Mouse (Mus musculus): ENCODE results near the gene Zfp819. TPM values are rescaled to one million over a fixed set of nuclear protein-coding genes. Genes with fewer than 3 reads are reported as not detected.
A peak's percentile ranks its signal among the peaks of the same experiment; 100 is the strongest.

The Zfp819 gene
- 0.34 and 0.37 TPM in 2 replicates for polyA plus RNA-seq (2016; fragmentation: Nextera tagmentation; extraction: Ambion mirVana)

DNA sequence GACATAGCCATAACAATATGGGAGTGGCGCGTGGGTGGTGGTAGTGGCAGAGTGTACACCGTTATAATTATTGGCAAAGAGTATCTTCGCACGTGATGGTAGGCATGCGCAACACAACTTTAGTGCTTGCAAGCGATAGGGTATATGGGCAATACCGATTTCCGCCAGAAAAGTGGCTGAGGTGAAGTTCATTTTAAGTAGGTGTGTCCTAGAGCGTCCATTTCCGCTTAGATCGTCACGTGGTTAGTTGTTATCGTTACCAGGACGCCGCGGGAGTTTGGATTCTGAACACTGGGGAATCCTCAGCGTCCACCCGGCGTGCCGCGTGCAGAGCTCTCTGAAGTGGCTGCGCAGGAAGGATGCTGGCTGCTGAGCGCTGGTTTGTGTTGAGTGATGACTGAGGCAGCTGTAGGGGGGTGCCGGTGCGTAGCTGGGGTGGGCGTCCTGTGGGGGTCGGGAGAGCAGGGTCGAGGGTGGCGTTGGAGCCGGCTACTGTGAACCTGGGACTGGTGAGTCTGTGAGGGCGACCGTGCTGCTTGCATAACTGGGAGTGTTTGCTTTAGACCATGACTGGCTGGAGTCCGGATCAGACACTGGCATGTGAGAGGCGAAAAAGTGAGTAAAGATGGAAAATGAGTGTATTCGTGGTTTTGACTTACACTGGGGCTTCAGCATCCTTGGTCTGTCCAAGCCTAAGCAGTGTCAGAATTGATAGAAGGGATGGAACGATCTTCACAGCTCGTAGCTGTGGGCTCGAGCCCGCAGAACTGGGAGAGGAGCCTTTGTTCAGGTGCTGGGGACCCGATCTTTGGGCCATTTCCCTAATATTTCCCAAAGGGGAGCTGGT, at the start of gene Zfp819:
Gene Zfp819, plus strand, starts transcription at position 274 of the 847 bp plus-strand sequence.
- Histone ChIP-seq H3K9ac (peak within 1 kb of the TSS; percentile 53; the same call in 1 of the 2 replicates), H3K4me3 (peak within 1 kb of the TSS; percentile 42), H3K4me1 (0 out of 2 replicates have a peak, but pooled peaks cover 5% of the 10 kb centered on the region), H3K27me3 (peaks cover 6% of the 10 kb centered on the region; the same call in 1 of the 2 replicates), H3K36me3 (no peaks in the 10 kb centered on the region), H3K27ac (no peak within 1 kb of the TSS), H3K9me3 (replicated peaks) (no peaks in the 10 kb centered on the region), H3K4me2 (replicated peaks) (peak within 1 kb of the TSS; percentile 87)
- ATAC-seq (ENCODE audit: low FRiP score): peak; percentile 84
- 16% methylated on average over 41 of the region's 41 CpGs for WGBS

DNA sequence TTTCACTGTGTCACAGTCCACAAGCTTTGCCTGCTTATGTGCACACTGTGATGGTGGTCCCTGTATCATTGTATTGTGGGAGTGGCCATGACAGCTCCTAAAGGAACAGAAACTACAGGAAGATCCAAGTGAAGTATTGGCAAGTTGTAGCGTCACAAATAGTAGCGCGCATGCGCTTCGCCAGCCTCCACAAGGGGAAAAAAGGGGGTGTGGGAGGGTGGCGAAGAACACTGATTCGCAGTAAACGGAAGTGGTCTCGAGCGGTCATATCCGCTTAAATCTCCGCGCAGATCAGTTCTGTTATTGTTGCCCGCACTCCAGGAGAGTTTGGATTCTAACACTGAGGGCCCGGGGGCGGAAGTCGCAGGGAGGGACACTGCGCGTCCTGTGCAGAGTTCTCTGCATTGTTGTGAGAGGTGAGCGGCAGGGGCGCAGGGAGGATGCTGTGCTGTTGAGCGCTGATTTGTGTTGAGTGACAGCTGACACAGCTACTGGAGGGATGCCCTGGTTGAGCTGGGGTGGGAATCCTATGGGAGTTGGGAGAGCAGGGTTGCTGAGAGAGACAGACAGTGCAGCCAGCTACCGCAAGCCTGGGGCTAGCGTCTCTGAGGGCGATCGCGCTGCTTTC, 44.8 kb upstream of the Zfp819 start, which contains the start of gene Zfp658:
Gene Zfp658, plus strand, starts transcription at position 251 of the 628 bp plus-strand sequence.
- Histone ChIP-seq H3K9me3 (replicated peaks) (no peaks in the 10 kb centered on the region), H3K9ac (peak within 1 kb of the TSS; percentile 81), H3K27ac (peak within 1 kb of the TSS; percentile 89), H3K4me1 (peaks cover 18% of the 10 kb centered on the region), H3K36me3 (peaks cover 22% of the 10 kb centered on the region), H3K27me3 (no peaks in the 10 kb centered on the region), H3K4me2 (replicated peaks) (peak within 1 kb of the TSS; percentile 64), H3K4me3 (peak within 1 kb of the TSS; percentile 66)
- ATAC-seq (ENCODE audit: low FRiP score): peak; percentile 92
- WGBS: under 1% methylated on average over 27 of the region's 27 CpGs

DNA sequence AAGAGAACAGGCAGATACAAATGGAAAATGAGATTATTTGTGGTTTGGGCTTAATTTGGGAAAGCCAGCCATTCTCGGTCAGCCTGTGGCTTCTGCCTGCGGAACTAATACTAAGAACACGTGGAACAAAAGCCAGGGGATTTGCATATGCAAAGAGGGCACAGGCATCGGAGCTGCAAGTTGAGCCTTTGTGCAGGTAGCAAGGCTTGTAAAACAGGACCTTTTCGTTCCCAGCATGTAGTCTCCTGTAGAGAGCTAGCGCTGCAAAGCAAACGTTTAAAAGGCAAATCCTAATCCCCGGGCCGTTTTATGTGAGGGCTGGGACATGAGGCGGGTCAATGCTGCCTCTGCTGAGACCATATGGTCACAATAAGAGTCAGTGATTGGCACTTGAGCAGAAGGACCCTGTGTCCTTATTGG, 44.3 kb upstream of the Zfp819 start:
- Histone ChIP-seq H3K27me3 (no peaks in the 10 kb centered on the region), H3K4me3 (peak overlapping the region; percentile 66), H3K4me2 (replicated peaks) (peak overlapping the region; percentile 64), H3K27ac (peak overlapping the region; percentile 89), H3K36me3 (peaks cover 27% of the 10 kb centered on the region), H3K9ac (peak overlapping the region; percentile 81), H3K4me1 (peaks cover 18% of the 10 kb centered on the region), H3K9me3 (replicated peaks) (no peaks in the 10 kb centered on the region)
- peak; percentile 45; the same call in 1 of the 2 replicates for ATAC-seq (ENCODE audit: low FRiP score)
- WGBS: under 1% methylated on average over 10 of the region's 10 CpGs

DNA sequence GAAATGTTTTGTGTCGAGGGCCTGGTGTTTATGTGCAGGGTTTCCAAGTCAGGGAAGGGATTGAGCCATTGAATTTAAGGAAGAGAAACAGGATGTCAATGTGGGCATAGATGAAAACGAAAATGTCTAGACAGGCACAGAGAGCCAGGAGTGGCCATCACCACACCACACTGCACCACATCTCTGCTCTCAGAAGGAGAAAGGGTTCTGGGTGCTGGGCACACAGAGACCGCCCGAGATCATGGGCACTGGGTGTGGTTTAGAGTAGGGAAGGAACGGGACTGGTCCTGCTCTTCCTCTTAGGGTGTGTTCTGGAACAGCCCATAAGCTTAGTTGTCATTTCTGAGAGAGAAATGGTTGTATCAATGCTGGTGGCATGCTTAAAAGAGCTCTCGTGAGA, 43.7 kb upstream of the Zfp819 start:
- Histone ChIP-seq H3K9ac (peak overlapping the region; percentile 81), H3K9me3 (replicated peaks) (no peaks in the 10 kb centered on the region), H3K27ac (no peak overlapping the region), H3K27me3 (no peaks in the 10 kb centered on the region), H3K4me2 (replicated peaks) (peak overlapping the region; percentile 64), H3K4me1 (peaks cover 18% of the 10 kb centered on the region), H3K36me3 (peaks cover 33% of the 10 kb centered on the region), H3K4me3 (peak overlapping the region; percentile 66)
- no peak for ATAC-seq (ENCODE audit: low FRiP score)
- WGBS: 65% methylated on average over 6 of the region's 6 CpGs

DNA sequence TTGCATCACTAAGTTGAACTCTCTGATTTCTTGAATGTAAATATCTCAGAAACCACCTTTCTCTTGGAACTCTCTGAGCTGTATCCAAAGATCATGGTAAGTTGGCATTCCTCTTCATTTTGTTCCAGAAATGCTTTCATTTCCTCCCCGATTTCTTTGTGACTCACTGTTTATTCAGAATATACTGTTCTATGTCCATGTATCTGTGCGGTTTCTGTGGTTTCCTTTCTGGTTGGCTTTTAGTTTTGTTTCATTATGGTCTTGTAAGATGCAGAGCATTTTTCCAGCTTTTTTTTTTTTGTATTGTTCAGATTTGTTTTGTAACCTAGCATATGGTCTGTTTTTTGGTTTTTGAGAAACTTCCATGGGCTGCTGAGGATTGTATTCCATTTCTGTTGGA, 35.8 kb upstream of the Zfp819 start:
- Histone ChIP-seq H3K9me3 (replicated peaks) (no peaks in the 10 kb centered on the region), H3K27ac (no peak overlapping the region), H3K36me3 (peaks cover 79% of the 10 kb centered on the region), H3K4me3 (no peak overlapping the region), H3K4me1 (no peaks in the 10 kb centered on the region), H3K9ac (no peak overlapping the region), H3K4me2 (replicated peaks) (no peak overlapping the region), H3K27me3 (no peaks in the 10 kb centered on the region)
- no peak for ATAC-seq (ENCODE audit: low FRiP score)
- WGBS: 91% methylated on average over 2 of the region's 2 CpGs

DNA sequence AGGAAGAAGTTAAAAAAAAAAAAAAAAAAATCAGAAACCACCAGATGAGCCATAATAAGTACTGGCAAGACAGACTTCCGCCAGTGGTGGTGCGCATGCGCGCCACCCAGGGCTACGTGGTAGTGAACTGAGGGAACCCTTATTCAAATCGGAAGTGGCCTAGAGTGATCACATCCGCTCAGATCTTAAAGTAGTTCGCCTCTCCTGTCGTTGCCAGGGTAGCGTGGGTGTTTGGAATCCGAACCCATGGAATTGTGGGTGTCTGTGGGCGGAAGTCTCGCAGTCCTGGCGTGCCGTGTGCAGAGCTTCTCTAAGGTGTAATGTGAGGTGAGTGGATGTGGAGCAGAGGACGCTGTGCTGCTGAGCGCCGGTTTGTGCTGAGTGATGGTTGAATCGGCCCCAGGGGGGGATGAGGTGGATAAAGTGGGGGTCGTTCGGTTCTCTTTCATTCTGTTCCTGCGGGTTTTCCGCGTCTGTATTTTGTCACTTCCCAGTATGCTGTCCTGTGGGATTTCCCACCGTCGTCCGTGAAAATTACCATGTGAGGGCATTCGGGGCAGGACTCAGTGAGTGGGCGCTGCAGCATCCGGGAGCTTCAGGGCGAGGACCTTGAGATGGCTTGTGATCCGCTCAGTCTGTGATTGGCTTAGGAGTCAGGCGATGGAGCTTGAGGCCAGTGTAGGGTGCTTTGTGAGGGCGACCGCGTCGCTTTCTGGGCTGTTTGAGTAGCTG, 27.4 kb upstream of the Zfp819 start, which contains the start of gene Zfp719:
Gene Zfp719, plus strand, starts transcription at position 171 of the 732 bp plus-strand sequence.
- peak; percentile 97 for ATAC-seq (ENCODE audit: low FRiP score)
- peaks cover 16% of the 10 kb centered on the region for H3K36me3 ChIP-seq
- H3K4me1 ChIP-seq: peaks cover 22% of the 10 kb centered on the region
- peak within 1 kb of the TSS; percentile 88 for H3K27ac ChIP-seq
- no peaks in the 10 kb centered on the region for H3K9me3 ChIP-seq (replicated peaks)
- peak within 1 kb of the TSS; percentile 60 for H3K4me3 ChIP-seq
- H3K27me3 ChIP-seq: no peaks in the 10 kb centered on the region
- H3K4me2 ChIP-seq (replicated peaks): peak within 1 kb of the TSS; percentile 76
- WGBS: under 1% methylated on average over 37 of the region's 37 CpGs
- peak within 1 kb of the TSS; percentile 81 for H3K9ac ChIP-seq

DNA sequence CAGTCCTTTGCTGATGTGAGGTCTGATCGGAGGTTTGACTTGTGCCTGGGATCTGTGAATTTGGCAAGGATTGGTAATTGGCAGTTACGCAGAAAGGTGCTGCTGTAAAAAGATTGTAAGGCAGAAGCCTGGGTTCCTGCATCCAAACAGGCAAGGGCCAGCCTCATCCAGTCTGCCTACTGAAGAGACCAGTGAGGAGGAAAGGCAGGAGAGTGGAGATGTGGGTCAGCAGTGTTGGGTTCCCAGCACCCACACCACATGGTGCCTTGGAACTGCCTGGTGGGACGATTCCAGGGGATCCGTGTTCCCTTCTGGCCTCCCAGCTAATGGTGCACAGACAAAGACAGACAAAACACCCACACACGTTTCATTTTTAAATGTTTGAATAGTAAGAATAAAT, 26.4 kb upstream of the Zfp819 start:
- no peaks in the 10 kb centered on the region for H3K27me3 ChIP-seq
- no peaks in the 10 kb centered on the region for H3K9me3 ChIP-seq (replicated peaks)
- H3K9ac ChIP-seq: peak overlapping the region; percentile 81
- peaks cover 18% of the 10 kb centered on the region for H3K36me3 ChIP-seq
- peaks cover 22% of the 10 kb centered on the region for H3K4me1 ChIP-seq
- peak overlapping the region; percentile 60 for H3K4me3 ChIP-seq
- H3K27ac ChIP-seq: peak overlapping the region; percentile 88
- peak overlapping the region; percentile 76 for H3K4me2 ChIP-seq (replicated peaks)
- WGBS: 64% methylated on average over 5 of the region's 5 CpGs
- ATAC-seq (ENCODE audit: low FRiP score): no peak

DNA sequence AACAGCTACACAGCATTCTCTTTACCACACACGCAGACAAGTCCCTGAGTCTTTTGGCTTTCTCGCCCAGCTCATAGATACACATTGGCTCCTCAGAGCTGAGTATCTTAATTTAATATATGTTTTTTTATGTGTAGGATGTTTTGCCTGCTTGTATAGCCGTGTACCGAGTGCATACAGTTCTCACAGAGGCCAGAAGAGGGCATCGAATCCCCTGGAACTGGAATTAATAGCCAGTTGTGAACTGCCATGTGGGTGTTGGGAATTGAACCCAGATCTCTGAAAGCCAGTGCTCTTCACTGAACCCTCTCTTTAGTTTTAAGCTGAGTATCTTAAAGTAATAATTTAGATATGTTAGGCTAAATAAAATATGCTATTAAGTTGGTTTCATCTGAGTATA, 22.2 kb upstream of the Zfp819 start:
- WGBS: 89% methylated on average over 5 of the region's 5 CpGs
- peaks cover 61% of the 10 kb centered on the region for H3K36me3 ChIP-seq
- no peak overlapping the region for H3K4me3 ChIP-seq

DNA sequence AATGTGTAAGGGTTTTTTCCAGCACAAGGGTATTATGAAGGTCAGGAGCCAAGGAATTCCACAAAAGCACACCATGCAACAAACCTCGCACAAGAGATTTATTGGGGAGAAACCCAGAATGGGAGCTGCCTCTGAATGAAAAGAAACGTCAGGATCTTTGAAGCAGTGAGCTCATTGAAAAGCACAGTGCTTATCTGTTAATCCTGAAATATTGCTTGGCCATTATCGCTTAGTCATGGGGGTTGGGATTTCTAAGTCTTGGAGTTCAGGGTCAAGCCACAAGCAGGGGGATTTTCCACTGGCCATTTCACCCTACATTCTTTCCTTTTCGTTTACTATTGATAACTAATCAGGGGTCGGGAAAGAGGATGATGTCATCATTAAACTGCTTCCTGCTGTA, 5.1 kb upstream of the Zfp819 start:
- H3K27ac ChIP-seq: no peak overlapping the region
- no peak for ATAC-seq (ENCODE audit: low FRiP score)
- no peaks in the 10 kb centered on the region for H3K36me3 ChIP-seq
- no peaks in the 10 kb centered on the region for H3K27me3 ChIP-seq
- H3K9ac ChIP-seq: no peak overlapping the region
- H3K4me2 ChIP-seq (replicated peaks): no peak overlapping the region
- H3K9me3 ChIP-seq (replicated peaks): no peaks in the 10 kb centered on the region
- no peak overlapping the region for H3K4me3 ChIP-seq
- H3K4me1 ChIP-seq: no peaks in the 10 kb centered on the region
- WGBS: 41% methylated on average over 5 of the region's 5 CpGs

More for the DNA sequence above, 22.2 kb upstream of the Zfp819 start:
- Histone ChIP-seq H3K27me3 (no peaks in the 10 kb centered on the region), H3K9ac (no peak overlapping the region), H3K27ac (no peak overlapping the region), H3K4me1 (peaks cover 22% of the 10 kb centered on the region), H3K4me2 (replicated peaks) (no peak overlapping the region), H3K9me3 (replicated peaks) (no peaks in the 10 kb centered on the region)
- no peak for ATAC-seq (ENCODE audit: low FRiP score)

DNA sequence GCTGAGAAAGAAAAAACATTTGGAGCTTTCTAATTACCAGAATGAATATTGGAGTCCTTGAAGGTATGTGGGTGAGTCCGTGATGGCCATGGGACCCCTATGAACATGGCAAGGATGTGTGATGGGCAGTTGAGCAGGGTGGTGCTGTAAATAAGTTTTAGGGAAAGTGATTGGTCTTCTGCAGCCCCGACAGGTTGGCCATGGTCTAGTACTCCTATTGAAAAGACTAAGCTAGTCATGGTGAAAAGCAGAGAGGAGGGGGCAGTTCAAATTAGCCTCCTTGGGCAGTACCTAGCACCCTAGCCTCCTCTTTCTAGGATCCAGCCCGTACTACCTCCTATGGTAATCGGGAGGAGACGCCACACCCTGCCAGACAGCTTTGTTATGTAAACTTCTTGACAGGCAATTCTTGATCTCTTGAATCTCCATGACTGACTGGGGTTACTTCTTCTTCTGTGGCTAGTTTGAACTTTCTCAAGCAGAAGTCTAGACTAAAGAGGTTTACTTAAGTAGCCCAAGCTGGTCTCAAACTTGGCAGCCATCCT, 846 bp downstream of the Zfp819 start:
- peaks cover 6% of the 10 kb centered on the region; the same call in 1 of the 2 replicates for H3K27me3 ChIP-seq
- peak overlapping the region; percentile 42; the same call in 1 of the 2 replicates for H3K4me3 ChIP-seq
- 0 out of 2 replicates have a peak, but pooled peaks cover 5% of the 10 kb centered on the region for H3K4me1 ChIP-seq
- peak overlapping the region; percentile 87; the same call in 1 of the 2 replicates for H3K4me2 ChIP-seq (replicated peaks)
- ATAC-seq (ENCODE audit: low FRiP score): no peak
- no peak overlapping the region for H3K9ac ChIP-seq
- no peaks in the 10 kb centered on the region for H3K9me3 ChIP-seq (replicated peaks)
- 41% methylated on average over 5 of the region's 5 CpGs for WGBS
- H3K36me3 ChIP-seq: no peaks in the 10 kb centered on the region
- H3K27ac ChIP-seq: no peak overlapping the region

DNA sequence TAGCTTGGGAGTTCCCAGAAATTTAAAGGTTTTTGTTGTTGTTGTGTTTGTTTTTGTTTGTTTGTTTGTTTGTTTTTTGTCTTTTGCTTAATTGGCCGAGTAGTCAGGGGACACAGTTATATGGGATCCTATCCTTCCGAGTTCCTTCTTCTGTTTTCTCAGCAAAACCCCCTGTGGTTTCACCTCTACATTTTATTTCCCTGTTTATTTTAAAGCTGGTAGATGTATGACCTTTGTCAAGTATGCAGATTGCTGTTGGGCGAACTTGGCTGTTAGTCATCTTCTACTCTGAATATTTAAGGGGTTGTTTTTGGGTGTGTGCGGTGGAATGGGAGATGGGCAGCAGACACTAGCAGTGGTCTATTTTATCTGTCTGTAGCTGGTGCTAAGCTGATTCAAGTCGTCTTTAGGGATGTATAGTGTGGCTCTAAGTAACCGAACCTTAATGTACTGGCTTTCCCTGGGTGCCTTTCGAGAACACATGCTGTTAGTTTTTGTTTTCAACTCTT, 1.4 kb downstream of the Zfp819 start:
- no peaks in the 10 kb centered on the region for H3K9me3 ChIP-seq (replicated peaks)
- no peak overlapping the region for H3K4me3 ChIP-seq
- H3K4me2 ChIP-seq (replicated peaks): no peak overlapping the region
- WGBS: 78% methylated on average over 7 of the region's 7 CpGs
- H3K36me3 ChIP-seq: no peaks in the 10 kb centered on the region
- H3K4me1 ChIP-seq: 0 out of 2 replicates have a peak, but pooled peaks cover 5% of the 10 kb centered on the region
- H3K27me3 ChIP-seq: peaks cover 6% of the 10 kb centered on the region; the same call in 1 of the 2 replicates
- no peak overlapping the region for H3K9ac ChIP-seq
- H3K27ac ChIP-seq: no peak overlapping the region
- no peak for ATAC-seq (ENCODE audit: low FRiP score)
